Mouse (Mus musculus) MN1 (cell line): ENCODE measurements at regions not wholly inside any gene's neighbourhood (a gene's known extent, or its start where the extent isn't known, plus 50 kb on each side); places are given as distances from the start of the nearest gene placed in this dataset.

ENCODE experiments used
- DNase-seq: peaks from one replicate; pipeline ENCODE4 v3.0.0-alpha.2; 2016; ENCODE audit warnings: low spot score

DNA sequence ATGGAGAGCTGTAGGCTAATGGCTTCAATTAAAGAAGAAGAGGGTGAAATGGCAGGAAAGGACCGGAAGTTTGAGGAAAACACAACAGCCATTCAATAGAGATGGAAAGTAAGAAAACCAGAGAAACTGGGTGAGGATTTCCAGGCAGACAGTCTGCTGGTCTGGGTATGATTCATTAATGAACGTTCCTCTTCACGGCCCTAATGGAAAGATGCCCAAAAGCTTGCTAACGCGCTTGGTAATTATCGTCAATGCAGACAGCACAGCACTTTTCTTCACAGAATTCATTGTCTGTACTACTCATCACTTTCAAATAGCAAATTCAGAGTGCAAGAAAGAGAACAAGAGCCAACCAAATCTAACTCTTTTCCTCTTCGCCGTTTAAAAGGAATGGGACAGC lies 60.3 kb downstream of the Ing2 start:
- peak; percentile 67 for DNase-seq

DNA sequence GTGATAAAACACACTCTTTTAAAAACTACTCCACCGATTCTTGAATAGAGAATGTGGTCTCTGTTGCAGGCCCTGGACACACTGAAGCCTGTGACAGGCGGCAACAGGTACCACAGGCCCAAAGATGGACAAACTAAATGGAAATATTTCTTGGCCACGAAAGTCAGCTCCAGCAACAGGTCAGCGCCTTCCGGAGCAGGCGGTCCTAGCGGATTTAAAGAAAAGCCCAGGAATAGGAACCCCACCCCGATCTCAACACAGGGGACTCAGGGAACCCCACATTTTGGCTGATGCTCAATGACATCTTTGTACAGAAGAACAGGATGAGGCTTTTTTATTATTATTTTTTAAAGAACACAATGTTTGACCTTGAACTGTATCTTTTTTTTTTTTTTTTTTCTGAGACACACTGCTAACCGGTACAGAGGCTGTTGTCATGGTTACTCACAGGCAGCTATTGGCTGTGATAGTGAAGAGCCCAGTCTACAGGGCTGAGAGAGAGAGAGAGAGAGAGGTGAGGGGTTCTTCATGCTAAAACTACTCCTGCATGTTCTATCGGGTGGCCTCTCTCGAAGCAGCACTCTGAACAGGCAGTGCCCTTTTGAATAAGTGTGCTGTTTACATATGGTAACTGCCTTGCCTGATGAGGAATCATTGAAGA lies 63.5 kb downstream of the Ing2 start:
- no peak for DNase-seq

- DNase-seq, result no peak
These were observed 65.4 kb downstream of the Ing2 start for GRCm38 (mm10) chr8:47609969-47610368.

DNA sequence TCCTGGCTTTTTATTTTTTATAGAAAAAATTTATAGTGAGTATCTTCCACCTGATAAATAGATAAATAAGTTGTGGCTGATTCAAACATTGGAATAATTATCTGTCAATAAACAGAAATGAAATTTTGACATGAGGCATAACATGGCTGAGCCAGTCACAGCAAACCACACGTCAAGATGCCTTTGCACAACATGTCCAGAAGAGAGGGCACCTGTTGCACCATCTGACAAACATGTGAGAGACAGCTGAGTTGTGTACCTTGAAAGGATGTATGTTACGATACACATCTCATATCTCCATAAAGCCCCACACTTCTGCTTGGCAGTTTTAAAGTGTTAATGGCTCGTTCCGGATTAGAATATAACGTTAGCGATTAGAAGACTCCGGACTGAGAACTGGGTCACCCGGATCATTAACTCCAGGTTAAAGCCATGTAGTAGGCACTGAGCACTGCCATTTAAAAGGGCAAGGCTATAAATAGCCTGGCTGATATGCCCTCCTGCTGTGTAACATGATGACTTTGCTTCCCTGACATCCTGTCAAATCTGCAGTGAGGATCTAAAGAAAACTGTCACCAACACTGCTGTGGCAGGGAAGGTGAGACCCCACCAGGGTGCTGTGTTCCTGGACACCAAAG lies 70.9 kb downstream of the Rwdd4a start:
- DNase-seq, result no peak
